Mouse (Mus musculus) limb, embryonic 12.5 days (tissue): ENCODE data around the gene Gm28038. TPM values are rescaled to one million over a fixed set of nuclear protein-coding genes. Genes with fewer than 3 reads are reported as not detected.

Experiments
- ATAC-seq: fragments of 200-750 bp; cut with Nextera tagmentation; 2 replicates; pipeline ENCODE4 v1.8.0; 2017; ENCODE audit warnings: low read depth, moderate TSS enrichment; ENCODE audit not compliant: insufficient number of reproducible peaks, insufficient read depth, low FRiP score, low TSS enrichment
- H3K27ac ChIP-seq: fragments of 300-500 bp; sonication (generic); 2 replicates; pipeline ENCODE4 v1.5.1; 2016; ENCODE audit warnings: mild to moderate bottlenecking, moderate library complexity
- H3K27me3 ChIP-seq: fragments of 300-500 bp; sonication (generic); 2 replicates; pipeline ENCODE4 v1.6.1; 2016; ENCODE audit warnings: mild to moderate bottlenecking, moderate library complexity
- H3K36me3 ChIP-seq: fragments of 300-500 bp; sonication (generic); 2 replicates; pipeline ENCODE4 v1.6.1; 2016; ENCODE audit warnings: mild to moderate bottlenecking, moderate library complexity
- H3K4me1 ChIP-seq: fragments of 300-500 bp; sonication (generic); replicated peaks from 2 replicates; pipeline ENCODE4 v1.6.1; 2016
- H3K4me2 ChIP-seq: fragments of 300-500 bp; sonication (generic); 2 replicates; pipeline ENCODE4 v1.6.1; 2016; ENCODE audit warnings: mild to moderate bottlenecking, moderate library complexity
- H3K4me3 ChIP-seq: fragments of 300-500 bp; sonication (generic); replicated peaks from 2 replicates; pipeline ENCODE4 v1.5.1; 2016; ENCODE audit warnings: mild to moderate bottlenecking
- H3K9ac ChIP-seq: fragments of 300-500 bp; sonication (generic); replicated peaks from 2 replicates; pipeline ENCODE4 v1.6.1; 2016; ENCODE audit warnings: mild to moderate bottlenecking, moderate library complexity
- H3K9me3 ChIP-seq: fragments of 300-500 bp; sonication (generic); 2 replicates; pipeline ENCODE4 v1.6.1; 2016; ENCODE audit warnings: mild to moderate bottlenecking, moderate library complexity
- WGBS: fragments of 180-500 bp; shearing (Covaris S2); methylation state at CpG from one replicate; pipeline ENCODE4 v1.1.7; 2016; 5-methylcytosine and 5-hydroxymethylcytosine counted together
- polyA plus RNA-seq: library from polyadenylated mRNA; unstranded; fragments of >200 nt; fragmentation: Nextera tagmentation; extraction: Ambion mirVana; gene quantifications from 2 replicates; pipeline ENCODE4 v1.2.1, GENCODE M21; 2016

Gm28038 gene
- polyA plus RNA-seq, 1 experiment from 2014 or later: not detected

DNA sequence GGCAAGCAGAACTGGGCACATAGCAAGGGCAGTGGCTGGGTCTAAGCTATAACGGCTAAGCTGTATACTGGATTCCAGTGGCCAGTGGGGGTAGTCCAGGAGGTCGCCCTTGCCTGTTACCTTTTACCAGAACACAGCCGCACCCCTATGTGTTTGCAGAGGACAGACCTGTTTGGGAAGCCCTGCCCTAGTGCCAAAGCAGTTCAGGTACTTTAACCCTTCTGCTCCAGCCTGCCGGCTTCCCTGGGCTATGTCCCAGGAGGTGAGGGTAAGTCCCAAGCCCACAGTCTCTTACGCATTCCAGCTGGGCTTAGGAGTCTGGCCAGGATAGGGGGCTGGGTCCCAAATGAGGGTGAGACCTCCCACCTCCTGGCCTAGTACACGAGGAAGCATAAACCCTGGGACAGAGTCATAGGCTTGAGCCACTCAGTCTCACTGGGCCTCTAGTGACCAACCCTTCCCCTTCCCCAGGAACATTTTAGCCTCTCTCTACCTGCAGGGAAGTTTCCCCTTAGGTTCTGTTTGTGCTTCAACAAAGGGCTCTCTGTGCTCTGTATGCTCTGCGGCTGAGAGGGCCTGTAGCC is 36.2 kb upstream of the Gm28038 start:
- H3K27ac ChIP-seq: peak overlapping the region; percentile 84
- no peak for ATAC-seq
- no peaks in the 10 kb centered on the region for H3K27me3 ChIP-seq
- H3K36me3 ChIP-seq: peaks cover 90% of the 10 kb centered on the region
- no peak overlapping the region for H3K4me2 ChIP-seq
- WGBS: 67% methylated on average over 7 of the region's 7 CpGs
- H3K9me3 ChIP-seq: no peaks in the 10 kb centered on the region
- H3K4me3 ChIP-seq: no peak overlapping the region
- no peak overlapping the region for H3K9ac ChIP-seq
- peaks cover 24% of the 10 kb centered on the region for H3K4me1 ChIP-seq

DNA sequence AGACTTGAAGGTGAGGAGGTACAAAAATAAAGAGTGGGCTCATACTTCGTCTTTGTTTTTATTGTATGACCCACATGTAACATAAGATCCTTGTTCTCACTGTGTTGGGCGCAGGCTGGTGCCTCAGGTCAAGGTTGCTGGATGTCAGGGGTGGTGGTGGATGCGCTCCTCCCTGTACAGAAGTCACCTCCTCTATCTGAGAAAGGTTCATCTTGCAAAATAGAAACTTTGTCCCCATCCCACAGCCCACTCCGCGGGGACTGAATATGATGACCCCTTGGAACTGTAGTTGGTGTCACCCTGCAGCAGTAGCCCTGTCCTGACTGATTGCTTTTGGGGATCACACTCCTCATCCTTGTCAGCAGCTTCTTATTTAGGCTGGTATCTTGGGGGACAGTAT is 33.8 kb upstream of the Gm28038 start:
- 91% methylated on average over 5 of the region's 5 CpGs for WGBS
- Histone ChIP-seq H3K36me3 (peaks cover 91% of the 10 kb centered on the region), H3K4me2 (no peak overlapping the region)

DNA sequence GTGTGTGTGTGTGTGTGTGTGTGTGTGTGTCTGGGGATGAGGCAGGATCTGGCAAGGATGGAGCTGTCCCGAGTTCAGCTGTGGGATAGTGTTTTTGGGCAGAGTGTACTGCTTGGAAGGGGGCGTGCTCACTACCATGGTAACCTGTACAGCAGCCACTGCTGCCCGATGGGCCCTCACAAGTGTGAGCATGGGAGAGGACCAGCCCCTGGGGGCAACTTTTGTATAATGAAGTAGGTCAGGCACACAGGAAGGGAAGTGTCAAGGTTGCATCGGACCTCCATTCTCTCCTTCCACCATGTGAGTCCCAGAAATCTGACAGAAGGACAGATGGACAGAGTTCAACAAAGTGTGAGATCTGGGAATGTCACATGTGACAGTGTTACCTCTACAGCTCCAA is 33.2 kb upstream of the Gm28038 start:
- H3K27ac ChIP-seq: no peak overlapping the region
- H3K4me2 ChIP-seq: no peak overlapping the region
- 85% methylated on average over 4 of the region's 4 CpGs for WGBS
- H3K4me1 ChIP-seq: peaks cover 29% of the 10 kb centered on the region
- H3K4me3 ChIP-seq: no peak overlapping the region
- peaks cover 91% of the 10 kb centered on the region for H3K36me3 ChIP-seq
- H3K27me3 ChIP-seq: no peaks in the 10 kb centered on the region
- no peak overlapping the region for H3K9ac ChIP-seq
- no peaks in the 10 kb centered on the region for H3K9me3 ChIP-seq
- no peak for ATAC-seq

More for the DNA sequence above, 33.8 kb upstream of the Gm28038 start:
- no peak for ATAC-seq
- Histone ChIP-seq H3K9me3 (no peaks in the 10 kb centered on the region), H3K4me1 (peaks cover 31% of the 10 kb centered on the region), H3K27me3 (no peaks in the 10 kb centered on the region), H3K9ac (no peak overlapping the region), H3K27ac (no peak overlapping the region), H3K4me3 (no peak overlapping the region)

DNA sequence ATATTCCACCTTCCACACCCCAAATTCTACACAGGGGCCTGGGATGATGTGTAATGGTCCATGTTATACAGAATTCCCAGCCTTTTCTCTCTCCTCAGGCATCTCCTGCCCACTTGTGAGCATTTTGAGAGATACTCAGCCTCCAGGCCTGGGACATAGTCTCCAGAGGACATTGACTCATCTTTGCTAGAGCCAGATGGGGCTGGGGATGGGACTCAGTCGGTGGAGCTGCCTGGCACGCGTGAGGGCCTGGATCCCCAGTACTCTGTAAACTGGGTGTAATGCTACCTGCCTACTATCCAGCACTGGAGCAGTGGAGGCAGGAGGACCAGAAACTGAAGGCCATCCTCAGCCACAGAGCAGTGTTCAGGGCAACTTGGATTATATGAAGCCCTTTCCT is 31.7 kb upstream of the Gm28038 start:
- Histone ChIP-seq H3K36me3 (peaks cover 91% of the 10 kb centered on the region), H3K27ac (no peak overlapping the region), H3K4me1 (peaks cover 24% of the 10 kb centered on the region), H3K9me3 (no peaks in the 10 kb centered on the region), H3K9ac (no peak overlapping the region), H3K27me3 (no peaks in the 10 kb centered on the region), H3K4me2 (no peak overlapping the region), H3K4me3 (no peak overlapping the region)
- no peak for ATAC-seq
- 88% methylated on average over 3 of the region's 3 CpGs for WGBS

DNA sequence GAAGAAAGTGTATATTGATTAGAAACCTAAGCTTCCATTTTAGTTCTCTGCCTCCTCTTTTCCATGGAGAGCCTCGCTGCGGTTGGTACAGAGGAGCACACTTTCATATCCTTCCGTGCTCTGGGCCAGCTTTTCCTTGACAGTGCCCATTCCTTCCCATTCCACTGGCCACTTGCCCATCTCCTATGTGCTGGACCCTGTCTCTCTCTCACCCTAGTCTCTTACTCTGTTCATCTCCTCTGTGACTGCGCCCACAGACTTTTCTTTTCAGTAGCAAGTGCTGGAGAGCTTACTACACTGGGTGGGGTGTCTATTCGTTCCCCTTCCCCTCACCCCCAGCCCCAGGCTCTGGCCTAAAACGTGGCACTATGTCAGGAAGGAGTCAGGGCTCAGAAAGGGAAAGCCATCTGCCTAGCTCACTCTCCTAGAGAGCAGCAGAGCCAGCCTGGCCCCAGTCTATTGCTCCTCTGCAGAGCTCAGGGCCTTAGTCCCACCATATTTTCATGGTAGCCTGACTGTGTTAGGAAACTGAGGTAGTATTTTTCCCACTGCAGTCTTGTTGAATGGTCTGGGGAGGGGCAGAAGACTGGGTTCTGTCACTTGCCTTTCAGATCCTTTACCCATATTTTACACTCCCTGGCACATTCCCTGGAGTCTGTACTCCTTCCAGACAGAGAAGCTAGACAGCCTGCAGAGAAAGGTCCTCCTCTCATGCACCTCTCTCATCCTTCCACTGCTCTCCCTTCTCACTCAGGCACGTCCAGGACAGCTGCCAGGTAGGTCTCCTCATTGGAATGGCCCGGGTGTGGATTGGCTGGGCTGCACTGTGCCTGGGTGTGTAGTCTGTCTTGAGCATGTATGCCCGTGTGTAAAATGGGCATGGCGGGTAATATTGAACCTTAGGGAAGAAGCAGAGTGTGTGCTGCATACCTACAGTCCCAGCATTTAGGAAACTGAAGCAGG is 30.4 kb upstream of the Gm28038 start:
- Histone ChIP-seq H3K27me3 (no peaks in the 10 kb centered on the region), H3K27ac (no peak overlapping the region), H3K36me3 (peaks cover 94% of the 10 kb centered on the region), H3K9me3 (no peaks in the 10 kb centered on the region), H3K4me2 (no peak overlapping the region), H3K4me3 (no peak overlapping the region), H3K4me1 (peaks cover 14% of the 10 kb centered on the region), H3K9ac (no peak overlapping the region; the same call in 1 of the 2 replicates)
- ATAC-seq: no peak
- WGBS: 87% methylated on average over 10 of the region's 10 CpGs

DNA sequence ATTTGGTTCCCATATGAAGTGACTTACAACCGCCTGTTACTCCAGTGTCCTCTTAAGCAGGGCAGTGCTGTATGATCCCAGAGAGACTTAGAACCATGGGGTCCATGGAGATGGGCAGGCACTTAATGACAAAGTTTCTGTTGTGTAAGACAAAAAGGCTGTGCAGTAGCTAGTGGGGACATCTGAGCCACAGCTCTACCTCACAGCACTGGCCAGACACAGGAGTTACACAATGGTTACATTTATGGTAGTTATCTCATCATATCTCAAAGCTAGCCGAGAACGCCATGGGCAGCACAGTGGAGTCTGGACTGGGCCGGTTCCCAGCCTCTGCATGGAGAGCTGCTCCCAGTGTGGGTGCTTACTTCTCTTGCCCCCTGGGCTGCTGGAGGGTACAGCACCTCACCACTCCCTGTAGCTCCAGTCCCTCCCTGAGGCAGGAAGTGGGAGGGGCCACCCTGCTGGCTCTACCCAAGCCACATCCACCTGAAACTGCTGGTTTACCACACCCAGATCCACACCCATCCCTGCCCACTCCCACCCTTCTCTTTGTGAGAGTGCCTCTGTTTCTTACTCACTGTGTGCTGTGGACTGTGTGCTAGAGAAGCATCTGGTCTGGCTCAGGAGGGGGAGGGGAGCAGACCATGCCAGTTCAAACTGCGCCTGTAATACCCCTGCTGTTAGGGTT is 29.3 kb upstream of the Gm28038 start:
- Histone ChIP-seq H3K36me3 (peaks cover 96% of the 10 kb centered on the region), H3K4me2 (no peak overlapping the region), H3K27ac (no peak overlapping the region), H3K9ac (no peak overlapping the region), H3K27me3 (no peaks in the 10 kb centered on the region), H3K4me1 (peaks cover 9% of the 10 kb centered on the region), H3K9me3 (no peaks in the 10 kb centered on the region), H3K4me3 (no peak overlapping the region)
- ATAC-seq: no peak; the same call in 1 of the 2 replicates
- WGBS: 84% methylated on average over 5 of the region's 5 CpGs

DNA sequence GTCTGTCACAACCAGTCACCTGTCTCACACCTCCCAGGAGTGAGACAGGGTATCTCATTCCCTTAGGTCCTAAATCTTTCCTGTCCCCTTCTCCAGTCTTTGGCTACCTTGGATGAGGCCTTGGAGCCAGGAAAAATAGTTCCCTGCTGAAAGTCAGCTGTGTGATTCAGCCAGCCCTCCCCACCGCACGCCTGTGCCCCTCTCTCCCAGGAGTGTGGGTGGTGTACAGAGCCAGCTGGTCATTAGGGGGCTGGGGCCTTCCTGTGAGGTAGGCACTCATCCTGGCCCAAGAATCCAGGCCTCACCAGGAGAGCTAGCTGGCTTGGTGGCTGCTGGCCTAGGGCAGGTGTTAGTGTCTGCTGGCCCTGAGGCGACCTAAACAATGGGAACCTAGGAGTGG is 28.3 kb upstream of the Gm28038 start:
- Histone ChIP-seq H3K4me1 (peaks cover 9% of the 10 kb centered on the region), H3K27ac (no peak overlapping the region), H3K4me2 (no peak overlapping the region), H3K4me3 (no peak overlapping the region), H3K36me3 (peaks cover 99% of the 10 kb centered on the region), H3K9ac (no peak overlapping the region), H3K27me3 (no peaks in the 10 kb centered on the region), H3K9me3 (no peaks in the 10 kb centered on the region)
- 80% methylated on average over 3 of the region's 3 CpGs for WGBS
- no peak for ATAC-seq

DNA sequence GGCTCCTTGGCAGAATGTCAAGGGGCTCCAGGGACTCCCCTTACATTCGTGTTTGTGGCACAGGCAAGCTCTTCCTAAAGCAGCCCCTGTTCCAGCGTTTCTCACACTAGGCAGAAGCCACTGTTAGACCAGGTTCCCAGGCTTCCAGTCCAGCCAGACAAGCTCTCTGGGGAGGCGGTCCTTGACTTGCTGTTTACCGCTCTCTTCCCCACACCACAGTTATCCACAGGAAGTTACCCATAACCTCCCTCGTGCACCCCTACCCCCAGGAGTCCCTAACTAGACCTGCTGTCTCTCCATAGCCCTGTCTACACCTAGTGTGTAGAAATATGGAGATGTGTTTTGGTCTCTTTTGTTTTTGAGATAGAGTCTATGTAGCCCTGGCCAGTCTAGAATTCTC is 27.0 kb upstream of the Gm28038 start:
- H3K27ac ChIP-seq: no peak overlapping the region
- no peak overlapping the region for H3K9ac ChIP-seq
- H3K9me3 ChIP-seq: no peaks in the 10 kb centered on the region
- H3K4me2 ChIP-seq: no peak overlapping the region
- no peak for ATAC-seq
- peaks cover 100% of the 10 kb centered on the region for H3K36me3 ChIP-seq
- 84% methylated on average over 5 of the region's 5 CpGs for WGBS
- peaks cover 9% of the 10 kb centered on the region for H3K4me1 ChIP-seq
- H3K4me3 ChIP-seq: no peak overlapping the region
- no peaks in the 10 kb centered on the region for H3K27me3 ChIP-seq

DNA sequence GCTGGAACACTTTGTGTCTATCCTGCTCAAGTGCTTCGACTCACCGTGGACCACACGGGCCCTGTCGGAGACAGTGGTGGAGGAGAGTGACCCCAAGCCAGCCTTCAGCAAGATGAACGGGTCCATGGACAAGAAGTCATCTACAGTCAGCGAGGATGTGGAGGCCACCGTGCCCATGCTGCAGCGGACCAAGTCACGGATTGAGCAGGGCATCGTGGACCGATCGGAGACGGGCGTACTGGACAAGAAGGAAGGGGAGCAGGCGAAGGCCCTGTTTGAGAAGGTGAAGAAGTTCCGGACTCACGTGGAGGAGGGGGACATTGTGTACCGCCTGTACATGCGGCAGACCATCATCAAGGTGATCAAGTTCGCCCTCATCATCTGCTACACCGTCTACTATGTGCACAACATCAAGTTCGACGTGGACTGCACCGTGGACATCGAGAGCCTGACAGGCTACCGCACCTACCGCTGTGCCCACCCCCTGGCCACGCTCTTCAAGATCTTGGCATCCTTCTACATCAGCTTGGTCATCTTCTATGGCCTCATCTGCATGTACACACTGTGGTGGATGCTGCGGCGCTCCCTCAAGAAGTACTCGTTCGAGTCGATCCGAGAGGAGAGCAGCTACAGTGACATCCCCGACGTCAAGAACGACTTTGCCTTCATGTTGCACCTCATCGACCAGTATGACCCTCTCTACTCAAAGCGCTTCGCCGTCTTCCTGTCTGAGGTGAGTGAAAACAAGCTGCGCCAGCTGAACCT is 25.0 kb upstream of the Gm28038 start:
- no peak overlapping the region for H3K4me2 ChIP-seq
- WGBS: 96% methylated on average over 42 of the region's 42 CpGs
- H3K9me3 ChIP-seq: no peaks in the 10 kb centered on the region
- H3K27ac ChIP-seq: no peak overlapping the region
- H3K36me3 ChIP-seq: peaks cover 100% of the 10 kb centered on the region
- no peak overlapping the region for H3K9ac ChIP-seq
- no peak for ATAC-seq
- H3K4me1 ChIP-seq: peaks cover 9% of the 10 kb centered on the region
- H3K27me3 ChIP-seq: no peaks in the 10 kb centered on the region
- no peak overlapping the region for H3K4me3 ChIP-seq

DNA sequence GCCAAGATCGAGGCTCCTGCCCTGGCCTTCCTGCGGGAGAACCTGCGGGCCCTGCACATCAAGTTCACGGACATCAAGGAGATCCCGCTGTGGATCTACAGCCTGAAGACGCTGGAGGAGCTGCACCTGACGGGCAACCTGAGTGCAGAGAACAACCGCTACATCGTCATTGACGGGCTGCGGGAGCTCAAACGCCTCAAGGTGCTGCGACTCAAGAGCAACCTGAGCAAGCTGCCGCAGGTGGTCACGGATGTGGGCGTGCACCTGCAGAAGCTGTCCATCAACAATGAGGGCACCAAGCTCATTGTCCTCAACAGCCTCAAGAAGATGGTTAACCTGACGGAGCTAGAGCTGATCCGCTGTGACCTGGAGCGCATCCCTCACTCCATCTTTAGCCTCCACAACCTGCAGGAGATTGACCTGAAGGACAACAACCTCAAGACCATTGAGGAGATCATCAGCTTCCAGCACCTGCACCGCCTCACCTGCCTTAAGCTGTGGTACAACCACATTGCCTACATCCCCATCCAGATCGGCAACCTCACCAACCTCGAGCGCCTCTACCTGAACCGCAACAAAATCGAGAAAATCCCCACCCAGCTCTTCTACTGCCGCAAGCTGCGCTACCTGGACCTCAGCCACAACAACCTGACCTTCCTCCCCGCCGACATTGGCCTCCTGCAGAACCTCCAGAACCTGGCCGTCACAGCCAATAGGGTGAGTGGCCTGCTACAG is 24.1 kb upstream of the Gm28038 start:
- H3K36me3 ChIP-seq: peaks cover 100% of the 10 kb centered on the region

More for the DNA sequence above, 24.1 kb upstream of the Gm28038 start:
- H3K27me3 ChIP-seq: no peaks in the 10 kb centered on the region
- ATAC-seq: no peak
- no peak overlapping the region for H3K4me2 ChIP-seq
- 97% methylated on average over 30 of the region's 30 CpGs for WGBS
- no peak overlapping the region for H3K9ac ChIP-seq
- no peak overlapping the region for H3K4me3 ChIP-seq
- H3K9me3 ChIP-seq: no peaks in the 10 kb centered on the region
- no peak overlapping the region for H3K27ac ChIP-seq
- peaks cover 4% of the 10 kb centered on the region for H3K4me1 ChIP-seq
